Mouse (Mus musculus) stomach, postnatal 0 days (tissue): Measurements from ENCODE around the gene Pwwp2a.

Experiments
- CTCF ChIP-seq: IDR thresholded peaks from 2 replicates; pipeline ENCODE4 v1.5.1; 2016; ENCODE audit warnings: antibody characterized with exemption, low read depth, mild to moderate bottlenecking, moderate library complexity
- EP300 ChIP-seq: optimal IDR thresholded peaks from 2 replicates; pipeline ENCODE3; 2016; ENCODE audit warnings: antibody characterized with exemption

DNA sequence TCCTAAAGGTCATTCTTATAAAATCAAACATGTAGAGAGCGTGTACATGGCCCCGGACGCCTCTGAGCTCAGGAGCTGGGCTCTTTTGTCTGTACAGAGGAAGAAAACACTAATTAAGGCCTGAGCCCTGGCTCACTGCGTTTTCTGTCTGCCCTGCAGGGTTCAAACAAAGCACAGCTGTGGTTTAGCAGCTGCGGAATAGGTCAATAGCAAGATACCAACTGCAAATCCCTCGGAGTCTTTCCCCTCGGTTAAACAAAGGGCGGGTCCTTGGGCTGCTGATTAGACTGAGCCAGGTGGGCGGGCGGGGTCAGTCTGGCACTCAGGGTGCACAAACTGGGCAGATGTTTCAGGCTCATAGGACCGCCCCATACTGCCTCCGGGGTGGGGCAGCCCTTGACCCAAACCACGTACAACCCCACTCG lies 28.7 kb upstream of the Pwwp2a start:
- TF ChIP-seq CTCF: no peak
- no peak for TF ChIP-seq EP300
